Mouse (Mus musculus) forebrain, embryonic 15.5 days (tissue): ENCODE measurements at regions not wholly inside any gene's neighbourhood (a gene's known extent, or its start where the extent isn't known, plus 50 kb on each side); places are given as distances from the start of the nearest gene placed in this dataset.

Experiments used
- ATAC-seq: fragments of 200-750 bp; cut with Nextera tagmentation; replicated peaks from 2 replicates; pipeline ENCODE4 v1.8.0; 2017; ENCODE audit warnings: mild to moderate bottlenecking, moderate TSS enrichment, moderate library complexity
- H3K27ac ChIP-seq: fragments of 300-500 bp; sonication (generic); replicated peaks from 2 replicates; pipeline ENCODE4 v1.5.1; 2015; ENCODE audit warnings: mild to moderate bottlenecking, inconsistent platforms
- H3K27me3 ChIP-seq: fragments of 300-500 bp; sonication (generic); 2 replicates; pipeline ENCODE4 v1.6.1; 2015; ENCODE audit warnings: inconsistent platforms
- H3K36me3 ChIP-seq: fragments of 300-500 bp; sonication (generic); 2 replicates; pipeline ENCODE4 v1.6.1; 2015; ENCODE audit warnings: mild to moderate bottlenecking, inconsistent platforms
- H3K4me1 ChIP-seq: fragments of 300-500 bp; sonication (generic); 2 replicates; pipeline ENCODE4 v1.6.1; 2015; ENCODE audit warnings: inconsistent platforms
- H3K4me2 ChIP-seq: fragments of 300-500 bp; sonication (generic); replicated peaks from 2 replicates; pipeline ENCODE4 v1.6.1; 2015; ENCODE audit warnings: mild to moderate bottlenecking, inconsistent platforms
- H3K4me3 ChIP-seq: fragments of 300-500 bp; sonication (generic); 2 replicates; pipeline ENCODE4 v1.5.1; 2015; ENCODE audit warnings: mild to moderate bottlenecking, inconsistent platforms
- H3K9ac ChIP-seq: fragments of 300-500 bp; sonication (generic); replicated peaks from 2 replicates; pipeline ENCODE4 v1.6.1; 2015; ENCODE audit warnings: mild to moderate bottlenecking, inconsistent platforms
- H3K9me3 ChIP-seq: fragments of 300-500 bp; sonication (generic); 2 replicates; pipeline ENCODE4 v1.6.1; 2016; ENCODE audit warnings: inconsistent platforms
- WGBS: fragments of 180-500 bp; shearing (Covaris S2); methylation state at CpG from one replicate; pipeline ENCODE4 v1.1.7; 2015; ENCODE audit warnings: mixed read lengths; 5-methylcytosine and 5-hydroxymethylcytosine counted together

DNA sequence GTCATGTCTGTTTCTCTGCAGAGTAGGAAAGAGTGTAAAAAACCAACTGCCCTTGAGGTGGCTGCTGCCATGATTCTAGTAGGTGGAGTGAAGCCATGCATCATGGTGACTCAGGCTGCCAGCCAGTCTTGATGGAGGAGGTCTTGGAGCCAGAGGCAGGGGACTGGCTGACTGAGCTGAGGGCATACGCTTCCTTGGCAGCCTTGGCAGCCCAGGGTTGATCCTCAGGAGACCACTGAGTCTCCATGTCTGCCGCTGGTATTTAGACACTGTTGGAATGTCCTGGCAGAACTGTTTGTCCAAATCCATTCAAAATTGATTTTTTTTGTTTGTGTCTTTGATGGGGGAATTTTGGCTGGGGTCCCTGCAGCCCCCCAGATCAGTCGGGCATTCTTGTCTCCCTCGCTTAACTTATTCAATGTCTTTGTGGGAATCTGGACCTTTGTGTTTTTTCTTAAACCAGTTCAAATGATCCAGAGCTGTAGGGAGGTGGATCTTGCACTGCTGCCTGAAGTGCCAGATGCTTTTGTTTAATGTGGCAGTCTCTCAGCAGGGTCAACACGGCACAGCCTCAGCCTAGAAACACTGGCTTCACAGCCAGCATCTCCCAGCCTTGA is 139.0 kb downstream of the 1500009L16Rik start:
- no peak overlapping the region for H3K4me3 ChIP-seq
- H3K9ac ChIP-seq: no peak overlapping the region
- peak; percentile 63; the same call in 1 of the 2 replicates for ATAC-seq
- H3K4me1 ChIP-seq: peaks cover 11% of the 10 kb centered on the region
- no peaks in the 10 kb centered on the region for H3K36me3 ChIP-seq
- H3K27ac ChIP-seq: no peak overlapping the region
- no peak overlapping the region for H3K4me2 ChIP-seq
- H3K9me3 ChIP-seq: no peaks in the 10 kb centered on the region
- no peaks in the 10 kb centered on the region for H3K27me3 ChIP-seq
- WGBS: 20% methylated on average over 5 of the region's 5 CpGs

DNA sequence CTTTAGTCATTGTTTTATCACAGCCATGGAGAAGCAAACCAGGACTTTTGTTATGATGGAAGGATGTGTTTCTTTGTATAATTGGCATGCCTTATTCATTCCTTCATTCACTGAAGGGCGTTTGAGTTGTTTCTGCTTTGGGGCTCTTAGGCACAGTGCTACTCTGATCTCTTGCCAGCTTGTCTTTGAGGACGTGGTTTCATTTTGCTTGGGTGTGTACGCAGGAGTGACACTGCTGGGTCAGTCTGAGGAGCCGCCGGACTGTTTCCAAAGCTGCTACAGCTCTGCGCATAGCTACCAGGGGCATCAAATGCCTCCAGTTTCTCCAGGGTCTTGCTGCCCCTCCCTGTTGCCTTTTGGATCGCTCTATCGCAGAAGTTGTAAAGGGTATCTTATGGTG is 141.9 kb downstream of the 1500009L16Rik start:
- Histone ChIP-seq H3K4me3 (no peak overlapping the region), H3K4me1 (peaks cover 7% of the 10 kb centered on the region; the same call in 1 of the 2 replicates), H3K27ac (no peak overlapping the region), H3K9ac (no peak overlapping the region), H3K4me2 (no peak overlapping the region), H3K27me3 (no peaks in the 10 kb centered on the region), H3K9me3 (no peaks in the 10 kb centered on the region), H3K36me3 (no peaks in the 10 kb centered on the region)
- WGBS: 72% methylated on average over 8 of the region's 8 CpGs
- no peak for ATAC-seq

DNA sequence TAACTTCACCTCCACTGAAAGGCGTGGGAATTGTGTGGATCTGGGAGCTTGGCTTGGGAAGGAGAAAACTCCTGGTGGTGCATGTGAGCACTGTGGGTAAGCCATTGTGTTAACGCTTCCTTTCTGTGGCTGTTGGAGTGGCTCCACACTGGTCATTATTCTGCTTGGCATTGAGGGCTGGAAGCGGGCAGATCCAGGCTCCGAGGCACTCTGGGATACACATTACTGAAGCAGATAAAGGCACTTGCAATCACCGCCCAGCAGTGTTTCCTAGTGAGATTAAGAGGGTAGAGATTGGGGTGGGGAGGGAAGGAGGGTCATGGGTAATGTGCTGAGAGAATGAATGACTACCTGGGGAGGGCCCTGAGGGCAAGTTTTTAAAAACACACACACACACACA is 143.3 kb downstream of the 1500009L16Rik start:
- ATAC-seq: peak; percentile 67
- no peaks in the 10 kb centered on the region for H3K9me3 ChIP-seq
- H3K36me3 ChIP-seq: no peaks in the 10 kb centered on the region
- no peak overlapping the region for H3K9ac ChIP-seq
- H3K4me1 ChIP-seq: peaks cover 7% of the 10 kb centered on the region; the same call in 1 of the 2 replicates
- no peak overlapping the region for H3K4me2 ChIP-seq
- H3K4me3 ChIP-seq: no peak overlapping the region
- WGBS: 20% methylated on average over 5 of the region's 5 CpGs
- no peaks in the 10 kb centered on the region for H3K27me3 ChIP-seq
- H3K27ac ChIP-seq: peak overlapping the region; percentile 35

DNA sequence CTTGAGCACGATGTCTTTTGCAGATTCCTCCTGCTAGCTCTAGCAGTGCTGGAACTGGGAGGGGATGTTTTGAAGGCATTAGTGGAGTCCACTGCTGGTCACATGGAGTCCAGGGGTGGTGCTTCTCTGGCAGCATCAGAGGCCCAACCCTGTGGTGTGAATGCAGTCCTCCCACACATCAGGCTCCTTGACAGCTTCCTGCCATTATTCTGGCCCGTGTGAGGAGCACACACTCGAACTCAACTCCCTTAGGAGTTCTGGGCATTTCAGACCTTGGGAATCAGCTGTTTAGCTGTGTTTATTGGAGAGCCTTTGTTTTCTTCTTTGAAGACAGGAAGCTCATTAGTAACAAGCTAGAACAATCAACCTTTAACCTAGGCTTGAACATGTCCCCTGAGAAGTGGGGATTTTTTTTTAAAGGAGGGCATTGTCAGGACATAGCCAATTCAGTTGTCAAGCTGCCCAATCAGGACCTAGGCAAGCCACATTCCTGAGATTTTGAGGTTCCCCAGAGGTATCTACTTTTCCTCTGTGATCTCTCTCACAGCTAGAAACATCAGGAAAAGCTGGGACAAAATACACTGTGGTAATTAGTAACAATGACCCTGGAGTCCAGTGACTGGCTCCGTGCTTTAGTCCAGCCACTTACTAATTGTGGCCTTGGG is 149.2 kb downstream of the 1500009L16Rik start:
- no peak overlapping the region for H3K4me3 ChIP-seq
- H3K9ac ChIP-seq: no peak overlapping the region
- no peaks in the 10 kb centered on the region for H3K36me3 ChIP-seq
- H3K4me2 ChIP-seq: no peak overlapping the region
- no peak for ATAC-seq
- no peak overlapping the region for H3K27ac ChIP-seq
- 58% methylated on average over 4 of the region's 4 CpGs for WGBS
- H3K4me1 ChIP-seq: no peaks in the 10 kb centered on the region
- no peaks in the 10 kb centered on the region for H3K9me3 ChIP-seq
- no peaks in the 10 kb centered on the region for H3K27me3 ChIP-seq

DNA sequence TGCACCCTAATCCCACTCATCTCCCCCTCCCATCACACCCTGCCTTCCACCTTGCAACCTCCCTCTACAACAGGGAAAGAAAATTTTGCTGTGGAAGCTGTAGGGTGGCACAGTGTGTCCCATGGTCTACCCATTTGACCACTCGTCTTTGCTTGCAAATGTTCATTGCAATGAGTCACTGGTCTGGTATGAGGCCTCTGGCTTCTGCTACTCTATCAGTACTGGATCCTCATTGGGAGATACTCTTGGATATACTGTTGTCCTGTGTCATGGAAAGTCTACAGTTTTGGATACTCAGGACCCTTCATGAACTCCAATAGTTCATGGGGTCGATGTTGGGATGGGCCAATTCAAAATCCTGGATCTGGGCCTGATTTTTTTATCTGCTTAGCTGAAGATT is 156.1 kb downstream of the 1500009L16Rik start:
- no peak for ATAC-seq

DNA sequence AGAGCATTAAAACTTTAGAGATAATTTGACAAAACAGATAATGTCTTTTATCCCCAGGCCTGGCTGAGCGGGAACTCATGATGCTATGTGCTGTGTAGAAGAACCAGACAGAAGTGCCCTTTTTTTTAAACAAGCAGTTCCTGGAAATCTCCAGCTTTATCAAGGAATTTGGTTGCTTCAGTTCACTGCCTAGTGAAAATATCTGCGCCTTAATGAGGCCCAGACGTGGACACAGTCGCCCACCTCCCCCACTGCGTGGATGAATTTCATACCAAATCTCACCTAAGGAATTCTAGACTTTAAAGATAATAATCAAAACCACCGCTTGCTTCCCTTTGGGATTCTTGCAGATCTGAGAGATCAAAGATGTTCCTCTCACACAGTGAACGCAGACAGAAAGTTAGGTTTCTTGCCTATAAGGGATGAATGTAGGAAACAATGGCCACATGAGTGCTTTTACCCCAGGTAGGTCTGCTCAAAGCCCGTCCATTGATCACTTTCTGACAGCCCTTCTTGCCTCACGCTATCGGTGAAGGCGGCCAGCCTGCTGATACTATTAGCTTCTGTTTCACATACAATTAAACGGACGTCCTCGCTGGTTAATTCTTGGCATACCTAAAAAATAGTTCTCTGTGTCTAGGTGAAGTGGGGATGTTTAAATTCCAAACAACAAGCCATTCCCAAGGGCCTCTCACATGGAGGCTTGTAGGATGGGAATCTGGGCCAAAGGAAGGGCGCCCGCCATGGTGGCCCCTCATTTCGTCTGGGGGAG is 159.6 kb downstream of the 1500009L16Rik start:
- no peaks in the 10 kb centered on the region for H3K4me1 ChIP-seq
- no peak overlapping the region for H3K4me3 ChIP-seq
- H3K9ac ChIP-seq: no peak overlapping the region
- ATAC-seq: no peak
- H3K36me3 ChIP-seq: no peaks in the 10 kb centered on the region
- no peak overlapping the region for H3K27ac ChIP-seq
- H3K4me2 ChIP-seq: no peak overlapping the region
- H3K27me3 ChIP-seq: no peaks in the 10 kb centered on the region
- H3K9me3 ChIP-seq: no peaks in the 10 kb centered on the region
- 80% methylated on average over 17 of the region's 17 CpGs for WGBS

More for the DNA sequence above, 156.1 kb downstream of the 1500009L16Rik start:
- H3K9ac ChIP-seq: no peak overlapping the region
- no peak overlapping the region for H3K27ac ChIP-seq
- no peak overlapping the region for H3K4me2 ChIP-seq
- no peaks in the 10 kb centered on the region for H3K4me1 ChIP-seq
- 76% methylated on average over 2 of the region's 2 CpGs for WGBS
- no peaks in the 10 kb centered on the region for H3K9me3 ChIP-seq
- H3K27me3 ChIP-seq: no peaks in the 10 kb centered on the region
- no peak overlapping the region for H3K4me3 ChIP-seq
- no peaks in the 10 kb centered on the region for H3K36me3 ChIP-seq

DNA sequence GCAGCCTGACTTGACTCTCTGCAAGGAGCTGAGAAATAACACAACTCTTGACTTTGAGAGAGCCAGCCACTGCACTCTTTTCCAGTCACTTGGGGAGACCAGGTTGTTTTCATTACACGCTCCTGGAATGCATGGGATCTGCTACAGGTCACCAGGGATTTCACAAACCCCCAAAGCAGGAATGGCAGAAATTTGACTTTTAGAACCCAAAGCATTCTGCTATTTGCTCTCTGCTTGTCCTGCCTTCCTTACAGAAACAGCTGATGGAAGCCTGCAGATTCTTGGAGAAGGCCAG is 160.2 kb downstream of the 1500009L16Rik start:
- WGBS: 91% methylated on average over 1 of the region's 1 CpGs
- H3K4me3 ChIP-seq: no peak overlapping the region

DNA sequence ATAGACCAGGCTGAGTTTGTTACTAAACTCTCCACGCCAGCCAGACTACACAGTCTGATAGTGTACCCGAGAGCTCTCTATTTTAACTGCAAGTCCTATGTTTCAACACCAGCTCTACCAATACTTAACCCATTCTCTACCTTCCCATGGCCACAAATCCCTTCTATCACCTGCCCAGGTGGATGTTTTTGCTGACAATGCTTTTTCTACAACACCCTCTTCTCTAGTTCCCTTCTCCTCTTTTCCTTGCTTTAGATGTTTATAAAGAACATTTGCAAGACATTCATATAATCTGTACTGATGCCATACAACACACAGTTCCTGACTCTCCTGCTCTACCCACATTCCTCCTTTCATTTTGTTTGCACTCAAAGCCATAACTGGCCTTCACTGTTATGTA is 161.9 kb downstream of the 1500009L16Rik start:
- no peaks in the 10 kb centered on the region for H3K27me3 ChIP-seq
- 87% methylated on average over 2 of the region's 2 CpGs for WGBS
- H3K4me1 ChIP-seq: no peaks in the 10 kb centered on the region
- H3K4me3 ChIP-seq: no peak overlapping the region
- no peak overlapping the region for H3K9ac ChIP-seq
- no peak overlapping the region for H3K27ac ChIP-seq
- ATAC-seq: no peak
- no peaks in the 10 kb centered on the region for H3K36me3 ChIP-seq
- no peaks in the 10 kb centered on the region for H3K9me3 ChIP-seq
- no peak overlapping the region for H3K4me2 ChIP-seq

More for the DNA sequence above, 160.2 kb downstream of the 1500009L16Rik start:
- H3K27ac ChIP-seq: no peak overlapping the region
- H3K9ac ChIP-seq: no peak overlapping the region
- no peaks in the 10 kb centered on the region for H3K36me3 ChIP-seq
- H3K4me2 ChIP-seq: no peak overlapping the region
- H3K4me1 ChIP-seq: no peaks in the 10 kb centered on the region
- no peaks in the 10 kb centered on the region for H3K27me3 ChIP-seq
- H3K9me3 ChIP-seq: no peaks in the 10 kb centered on the region
- ATAC-seq: no peak

DNA sequence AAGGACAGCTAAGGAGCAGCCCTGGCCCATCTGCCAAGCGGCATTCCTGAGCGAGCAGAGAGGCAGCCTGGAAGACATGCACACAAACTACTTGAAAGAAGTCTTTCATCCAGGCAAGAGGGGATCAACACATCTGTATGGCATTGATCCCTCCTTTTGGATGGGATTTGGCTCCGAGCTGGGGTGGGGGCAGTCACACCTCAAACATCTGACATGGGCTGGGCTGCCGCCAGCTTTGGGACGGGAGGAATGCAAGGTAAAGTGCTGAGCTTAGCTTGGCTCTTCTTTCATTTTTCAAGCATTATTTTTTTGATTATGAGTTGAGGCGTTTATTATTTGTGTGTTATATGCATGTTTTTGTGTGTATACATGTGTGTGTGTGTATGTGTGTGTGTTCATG is 165.9 kb downstream of the 1500009L16Rik start:
- Histone ChIP-seq H3K27me3 (no peaks in the 10 kb centered on the region), H3K36me3 (no peaks in the 10 kb centered on the region), H3K27ac (no peak overlapping the region), H3K4me1 (no peaks in the 10 kb centered on the region), H3K9ac (no peak overlapping the region), H3K4me2 (no peak overlapping the region), H3K9me3 (no peaks in the 10 kb centered on the region), H3K4me3 (no peak overlapping the region)
- no peak for ATAC-seq
- 76% methylated on average over 6 of the region's 6 CpGs for WGBS

DNA sequence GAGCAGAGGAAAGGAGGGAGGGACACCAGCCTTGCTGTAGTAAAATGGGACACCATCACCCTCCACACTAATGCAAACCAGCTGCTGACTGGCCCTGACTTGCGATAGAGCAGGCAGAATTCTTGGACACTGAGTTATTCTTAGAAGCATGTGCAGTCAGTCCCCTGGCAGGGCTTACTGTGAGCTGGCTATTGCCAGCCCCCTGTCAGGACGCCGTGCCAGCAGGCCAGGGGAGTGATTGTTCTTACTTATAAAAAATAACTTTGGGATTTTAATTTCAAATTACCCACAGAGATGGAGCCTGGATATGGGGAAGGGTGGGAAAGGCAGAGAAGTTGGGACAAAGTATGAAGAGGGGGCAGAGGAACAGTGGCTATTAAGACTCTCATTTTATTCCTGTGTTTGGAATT is 173.1 kb downstream of the 1500009L16Rik start:
- no peak for ATAC-seq

DNA sequence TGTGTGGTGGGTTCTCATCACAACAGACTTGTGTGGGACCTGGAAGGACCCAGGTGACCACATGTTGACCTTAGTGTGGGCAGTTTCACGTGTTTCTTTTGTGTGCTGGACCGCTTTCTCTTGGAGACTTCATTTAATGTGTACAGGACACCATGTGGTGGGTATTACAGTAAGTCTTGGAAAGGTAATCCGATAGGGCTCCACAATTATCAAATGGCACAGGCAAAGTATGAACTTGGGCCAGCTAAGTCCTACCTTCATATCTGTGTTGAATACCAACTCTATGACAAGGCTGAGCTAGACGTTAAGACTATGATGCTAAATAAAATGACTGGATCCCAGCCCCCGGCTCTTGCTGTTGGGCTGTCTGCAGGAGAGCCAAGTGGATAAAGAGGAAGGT is 173.5 kb downstream of the 1500009L16Rik start:
- no peak for ATAC-seq
- no peaks in the 10 kb centered on the region for H3K27me3 ChIP-seq
- WGBS: 86% methylated on average over 5 of the region's 5 CpGs

More for the DNA sequence above, 173.1 kb downstream of the 1500009L16Rik start:
- WGBS: 65% methylated on average over 3 of the region's 3 CpGs
- no peak overlapping the region for H3K4me2 ChIP-seq
- H3K4me3 ChIP-seq: no peak overlapping the region
- no peaks in the 10 kb centered on the region for H3K27me3 ChIP-seq
- H3K9ac ChIP-seq: no peak overlapping the region
- no peaks in the 10 kb centered on the region for H3K9me3 ChIP-seq
- H3K36me3 ChIP-seq: no peaks in the 10 kb centered on the region
- H3K27ac ChIP-seq: no peak overlapping the region
- no peaks in the 10 kb centered on the region for H3K4me1 ChIP-seq

DNA sequence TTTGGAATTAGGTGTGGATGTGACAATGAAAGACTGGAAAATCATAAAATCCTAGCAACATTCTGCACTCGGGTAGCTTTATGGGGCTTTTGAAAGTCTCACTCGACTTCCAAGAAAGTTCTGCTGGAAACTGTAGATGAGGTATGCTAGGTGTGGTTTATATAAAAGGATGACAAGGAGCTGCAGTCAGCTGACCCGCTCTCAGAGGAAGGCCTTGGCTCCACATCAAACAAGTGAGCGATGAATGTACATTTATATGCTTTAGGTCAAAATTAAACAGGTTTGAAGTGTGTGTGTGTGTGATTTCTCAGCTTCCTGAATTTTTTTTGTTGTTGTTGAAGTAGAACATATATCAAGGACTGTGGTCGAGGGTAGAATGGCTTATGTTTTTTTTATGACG is 174.9 kb downstream of the 1500009L16Rik start:
- 88% methylated on average over 6 of the region's 6 CpGs for WGBS
- H3K4me2 ChIP-seq: no peak overlapping the region
- no peaks in the 10 kb centered on the region for H3K4me1 ChIP-seq
- no peak overlapping the region for H3K4me3 ChIP-seq
- no peak for ATAC-seq
- H3K27ac ChIP-seq: no peak overlapping the region
- no peaks in the 10 kb centered on the region for H3K36me3 ChIP-seq
- H3K9me3 ChIP-seq: no peaks in the 10 kb centered on the region
- H3K9ac ChIP-seq: no peak overlapping the region
- no peaks in the 10 kb centered on the region for H3K27me3 ChIP-seq

More for the DNA sequence above, 173.5 kb downstream of the 1500009L16Rik start:
- no peak overlapping the region for H3K27ac ChIP-seq
- no peaks in the 10 kb centered on the region for H3K9me3 ChIP-seq
- H3K4me1 ChIP-seq: no peaks in the 10 kb centered on the region
- H3K36me3 ChIP-seq: no peaks in the 10 kb centered on the region
- H3K9ac ChIP-seq: no peak overlapping the region
- no peak overlapping the region for H3K4me3 ChIP-seq
- H3K4me2 ChIP-seq: no peak overlapping the region
